Mouse (Mus musculus) testis, adult 2 months (tissue): Measurements from ENCODE around the gene Bloc1s4.

ENCODE experiments used
- CTCF ChIP-seq: fragments of 200-500 bp; IDR thresholded peaks from 2 replicates; pipeline ENCODE4 v1.5.1; 2012; ENCODE audit warnings: low read depth, mild to moderate bottlenecking, inconsistent platforms, low read length, moderate library complexity; ENCODE audit not compliant: control insufficient read depth, insufficient read depth, insufficient replicate concordance
- POLR2A ChIP-seq: fragments of 200-500 bp; IDR thresholded peaks from 2 replicates; pipeline ENCODE4 v1.6.1; 2012; ENCODE audit warnings: low read depth, mild to moderate bottlenecking, inconsistent platforms, low read length, moderate library complexity; ENCODE audit not compliant: control insufficient read depth

- TF ChIP-seq POLR2A (no peak), CTCF (no peak)
These were observed 47.4 kb downstream of the Bloc1s4 start for GRCm38 (mm10) chr5:36700939-36701620.
